Mouse (Mus musculus): Measurements from ENCODE around the gene Olfr1368. TPM values are rescaled to one million over a fixed set of nuclear protein-coding genes. Genes with fewer than 3 reads are reported as not detected.

Gene Olfr1368
- total RNA-seq, 2 experiments from 2014 or later, result not detected

Other genes with a start within 250 kb of the Olfr1368 start
- not detected for gene Olfr1370, start 70.9 kb downstream of the Olfr1368 start, total RNA-seq (2021)
- gene Olfr1369-ps1, start 34.4 kb downstream of the Olfr1368 start, total RNA-seq (2021), result not detected
- gene Olfr263, start 16.2 kb downstream of the Olfr1368 start, total RNA-seq (2021), result not detected
- 10 to 100 TPM; 22.3 to 22.7 TPM for gene Trim27, start 33.6 kb upstream of the Olfr1368 start, total RNA-seq (2021)
- gene Gpx5, start 146.9 kb upstream of the Olfr1368 start, total RNA-seq (2021), result not detected
- not detected for gene Gpx6, start 166.3 kb upstream of the Olfr1368 start, total RNA-seq (2021)
- gene Olfr1367, start 201.0 kb upstream of the Olfr1368 start, total RNA-seq (2021), result not detected
- 1 to 10 TPM; 4.6 to 4.9 TPM for gene Zscan12, start 217.0 kb upstream of the Olfr1368 start, total RNA-seq (2021)